Mouse (Mus musculus) left cerebral cortex, adult 11 months (tissue): ENCODE data around the gene Scn1b.

Experiments
- DNase-seq: peaks from one replicate; pipeline ENCODE4 v3.0.0; 2022; ENCODE audit warnings: low spot score

The Scn1b gene

GRCm38 (mm10) chr7:31149751-31150565 is 23.2 kb upstream of the Scn1b start:
- DNase-seq, result no peak

GRCm38 (mm10) chr7:31149271-31149670 is 22.5 kb upstream of the Scn1b start:
- DNase-seq, result no peak

- no peak for DNase-seq
Measured at GRCm38 (mm10) chr7:31148756-31149155, 22.0 kb upstream of the Scn1b start.

GRCm38 (mm10) chr7:31148086-31148485 is 21.3 kb upstream of the Scn1b start:
- no peak for DNase-seq

GRCm38 (mm10) chr7:31145596-31146160 is 18.9 kb upstream of the Scn1b start:
- DNase-seq, result no peak

GRCm38 (mm10) chr7:31144886-31145285 is 18.1 kb upstream of the Scn1b start:
- DNase-seq, result no peak

- DNase-seq, result no peak
Measured at GRCm38 (mm10) chr7:31140941-31141340, 14.1 kb upstream of the Scn1b start.

GRCm38 (mm10) chr7:31140302-31140701 is 13.5 kb upstream of the Scn1b start:
- no peak for DNase-seq

GRCm38 (mm10) chr7:31139765-31140164 is 13.0 kb upstream of the Scn1b start:
- no peak for DNase-seq

GRCm38 (mm10) chr7:31135717-31136116 is 8.9 kb upstream of the Scn1b start:
- no peak for DNase-seq

GRCm38 (mm10) chr7:31131866-31132265 is 5.1 kb upstream of the Scn1b start:
- no peak for DNase-seq

- no peak for DNase-seq
Measured at GRCm38 (mm10) chr7:31130841-31131240, 4.0 kb upstream of the Scn1b start.

- no peak for DNase-seq
Measured at GRCm38 (mm10) chr7:31130197-31130596, 3.4 kb upstream of the Scn1b start.

GRCm38 (mm10) chr7:31128157-31128705 is 1.4 kb upstream of the Scn1b start:
- DNase-seq, result no peak

- DNase-seq, result no peak
Measured at GRCm38 (mm10) chr7:31126211-31126751, 522 bp downstream of the Scn1b start.

- DNase-seq, result no peak
Measured at GRCm38 (mm10) chr7:31125116-31125515, 1.7 kb downstream of the Scn1b start.

- no peak for DNase-seq
Measured at GRCm38 (mm10) chr7:31124381-31124780, 2.4 kb downstream of the Scn1b start.

- no peak for DNase-seq
Measured at GRCm38 (mm10) chr7:31123697-31124096, 3.1 kb downstream of the Scn1b start.

- no peak for DNase-seq
Measured at GRCm38 (mm10) chr7:31122641-31123631, 3.9 kb downstream of the Scn1b start.

GRCm38 (mm10) chr7:31119556-31119955 is 7.2 kb downstream of the Scn1b start:
- no peak for DNase-seq

GRCm38 (mm10) chr7:31118486-31118885 is 8.3 kb downstream of the Scn1b start:
- no peak for DNase-seq

GRCm38 (mm10) chr7:31117465-31117864 is 9.3 kb downstream of the Scn1b start:
- no peak for DNase-seq
